ENCODE assay signal across 8 mouse cellular contexts in the genomic region with DNA sequence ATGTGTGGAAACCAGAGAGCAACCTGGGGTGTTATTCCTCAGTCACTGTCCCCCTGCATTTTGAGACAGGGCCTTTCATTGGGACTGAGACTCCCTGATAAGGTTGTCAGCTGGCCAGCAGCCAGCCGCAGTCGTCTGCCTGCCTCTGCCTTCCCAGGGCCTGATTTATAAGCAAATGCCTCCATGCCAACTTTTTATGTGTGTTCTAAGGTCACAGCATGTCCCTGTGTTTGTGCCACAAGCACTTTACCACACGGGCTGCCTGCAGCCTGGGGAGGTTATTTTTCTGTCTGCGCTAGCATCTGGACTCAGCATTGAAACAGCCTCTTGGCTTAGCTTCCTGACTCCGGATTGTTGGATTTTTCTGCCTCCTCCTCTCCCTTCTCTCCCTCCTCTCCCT. TPM values are rescaled to one million over a fixed set of nuclear protein-coding genes. Genes with fewer than 3 reads are reported as not detected.
DNase-seq lines count a peak whose midpoint lies in the region; ATAC-seq lines count a peak whose summit lies in the region.

No protein-coding gene starts in this region.

- DNase-seq in frontal cortex, postnatal 10 days (ENCODE audit: low spot score in 2 of 2) = no peak
- peak; percentile 57 for DNase-seq in urinary bladder, postnatal 14 days (ENCODE audit: low spot score)
- DNase-seq in urinary bladder, adult 2 months (ENCODE audit: low spot score) = no peak
- no peak for DNase-seq in T-cell, adult 2 months (ENCODE audit: low spot score)
- no peak for DNase-seq in spleen, postnatal 36 days (ENCODE audit: low spot score in 2 of 2)

- 47% methylated on average over 5 of the region's 5 CpGs for WGBS in intestine, embryonic 16.5 days
- 38% methylated on average over 5 of the region's 5 CpGs for WGBS in midbrain, embryonic 13.5 days

- no peak overlapping the region for H3K4me3 ChIP-seq in intestine, embryonic 16.5 days (ENCODE audit: low read length)
- H3K4me3 ChIP-seq in midbrain, embryonic 13.5 days (replicated peaks) = no peak overlapping the region

- peaks cover 21% of the 10 kb centered on the region for H3K4me1 ChIP-seq in intestine, embryonic 16.5 days (ENCODE audit: control insufficient read depth, insufficient read depth, low read length)
- peaks cover 28% of the 10 kb centered on the region for H3K4me1 ChIP-seq in midbrain, embryonic 13.5 days (replicated peaks)

- H3K9ac ChIP-seq in intestine, embryonic 16.5 days (ENCODE audit: low read depth, low read length) = no peak overlapping the region; the same call in 1 of the 2 replicates
- H3K9ac ChIP-seq in midbrain, embryonic 13.5 days (replicated peaks) = no peak overlapping the region

- H3K4me2 ChIP-seq in intestine, embryonic 16.5 days (ENCODE audit: low read depth, low read length) = no peak overlapping the region
- H3K4me2 ChIP-seq in midbrain, embryonic 13.5 days (replicated peaks) = no peak overlapping the region

- no peaks in the 10 kb centered on the region for H3K27me3 ChIP-seq in intestine, embryonic 16.5 days (replicated peaks; ENCODE audit: control insufficient read depth, insufficient read depth, low read length)
- 0 out of 2 replicates have a peak, but pooled peaks cover 4% of the 10 kb centered on the region for H3K27me3 ChIP-seq in midbrain, embryonic 13.5 days

- no peaks in the 10 kb centered on the region for H3K9me3 ChIP-seq in intestine, embryonic 16.5 days (ENCODE audit: control insufficient read depth, low read length)
- peaks cover 3% of the 10 kb centered on the region; the same call in 1 of the 2 replicates for H3K9me3 ChIP-seq in midbrain, embryonic 13.5 days

- H3K36me3 ChIP-seq in intestine, embryonic 16.5 days (ENCODE audit: control insufficient read depth, insufficient read depth, low read length) = no peaks in the 10 kb centered on the region
- H3K36me3 ChIP-seq in midbrain, embryonic 13.5 days = no peaks in the 10 kb centered on the region

- peak; percentile 42; the same call in 1 of the 2 replicates for ATAC-seq in frontal cortex, adult (ENCODE audit: low TSS enrichment)
- no peak; the same call in 1 of the 2 replicates for ATAC-seq in intestine, embryonic 16.5 days
- ATAC-seq in midbrain, embryonic 13.5 days = no peak

- H3K27ac ChIP-seq in intestine, embryonic 16.5 days (ENCODE audit: low read length) = peak overlapping the region; percentile 5; the same call in 1 of the 2 replicates
- 0 out of 2 replicates have a peak overlapping the region, but pooled peaks have one; percentile 12 for H3K27ac ChIP-seq in midbrain, embryonic 13.5 days

RNA-seq across cellular contexts. Expression of a gene that starts 47.9 kb away (rescaled TPM):
- 24.4 and 27.7 TPM in 2 replicates for polyA plus RNA-seq in urinary bladder, adult 2 months (2012; rRNA removed)
- polyA plus RNA-seq in intestine, embryonic 16.5 days (2015; fragmentation: Nextera tagmentation; extraction: Ambion mirVana) = 17.6 and 18.8 TPM in 2 replicates
- 5.2 and 6.2 TPM in 2 replicates for polyA plus RNA-seq in midbrain, embryonic 13.5 days (2015; fragmentation: Nextera tagmentation; extraction: Ambion mirVana)
